Mouse (Mus musculus): ENCODE measurements around the gene Dip2a.

Gene Dip2a

DNA sequence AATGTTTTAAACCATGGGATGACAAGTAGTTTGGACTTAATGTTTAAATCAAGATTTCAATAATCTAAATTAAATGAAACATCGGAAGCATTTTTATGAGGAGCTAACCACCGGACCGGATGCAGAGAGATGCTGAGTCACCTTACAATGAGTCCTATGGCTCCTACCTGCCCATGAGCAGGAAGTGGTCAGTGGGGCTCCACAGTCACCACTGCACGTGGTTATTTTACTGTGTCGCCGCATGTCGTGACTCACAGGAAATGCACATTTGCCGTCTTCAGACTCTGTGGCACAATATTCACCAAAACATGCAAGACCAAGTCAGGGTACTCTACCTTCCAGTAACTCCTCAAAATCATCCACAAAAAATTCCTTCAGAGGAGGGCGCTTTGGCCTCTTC is 38.4 kb downstream of the Dip2a start:
- DNase-seq (ENCODE audit: low spot score in 2 of 2): no peak

DNA sequence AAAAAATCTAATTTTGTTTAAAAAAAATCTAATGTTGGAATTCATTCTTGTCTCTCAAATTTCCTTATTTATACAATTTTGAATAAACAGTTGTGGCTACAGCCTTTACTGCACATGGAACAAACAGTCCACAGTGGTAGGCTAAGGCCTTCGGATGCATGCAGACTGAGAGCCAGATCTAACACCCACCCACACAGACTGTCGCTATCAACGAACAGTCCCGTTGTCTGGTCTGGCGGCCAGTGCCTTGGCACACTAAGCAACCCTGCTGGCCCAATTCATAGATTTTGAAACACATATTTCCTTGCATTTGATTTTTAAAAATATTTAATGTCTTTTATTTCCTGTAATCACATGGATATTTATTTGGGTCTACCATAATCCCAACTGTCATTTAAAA is 45.0 kb downstream of the Dip2a start:
- DNase-seq (ENCODE audit: low spot score in 2 of 2): no peak

DNA sequence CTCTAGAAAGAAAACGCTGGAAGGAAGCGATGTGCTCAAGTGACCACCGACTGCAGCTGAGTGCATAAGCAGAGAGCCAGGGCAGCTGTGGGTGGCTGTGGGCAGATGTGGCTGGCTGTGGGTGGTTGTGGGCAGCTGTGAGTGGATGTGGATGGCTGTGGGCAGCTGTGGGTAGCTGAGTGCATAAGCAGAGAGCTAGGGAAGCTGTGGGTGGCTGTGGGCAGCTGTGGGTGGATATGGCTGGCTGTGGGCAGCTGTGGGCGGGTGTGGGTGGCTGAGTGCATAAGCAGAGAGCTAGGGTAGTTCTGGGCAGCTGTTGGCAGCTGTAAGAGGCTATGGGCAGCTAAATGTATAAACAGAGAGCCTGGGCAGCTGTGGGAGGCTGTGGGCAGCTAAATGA is 51.9 kb downstream of the Dip2a start:
- no peak for DNase-seq (ENCODE audit: low spot score in 2 of 2)

DNA sequence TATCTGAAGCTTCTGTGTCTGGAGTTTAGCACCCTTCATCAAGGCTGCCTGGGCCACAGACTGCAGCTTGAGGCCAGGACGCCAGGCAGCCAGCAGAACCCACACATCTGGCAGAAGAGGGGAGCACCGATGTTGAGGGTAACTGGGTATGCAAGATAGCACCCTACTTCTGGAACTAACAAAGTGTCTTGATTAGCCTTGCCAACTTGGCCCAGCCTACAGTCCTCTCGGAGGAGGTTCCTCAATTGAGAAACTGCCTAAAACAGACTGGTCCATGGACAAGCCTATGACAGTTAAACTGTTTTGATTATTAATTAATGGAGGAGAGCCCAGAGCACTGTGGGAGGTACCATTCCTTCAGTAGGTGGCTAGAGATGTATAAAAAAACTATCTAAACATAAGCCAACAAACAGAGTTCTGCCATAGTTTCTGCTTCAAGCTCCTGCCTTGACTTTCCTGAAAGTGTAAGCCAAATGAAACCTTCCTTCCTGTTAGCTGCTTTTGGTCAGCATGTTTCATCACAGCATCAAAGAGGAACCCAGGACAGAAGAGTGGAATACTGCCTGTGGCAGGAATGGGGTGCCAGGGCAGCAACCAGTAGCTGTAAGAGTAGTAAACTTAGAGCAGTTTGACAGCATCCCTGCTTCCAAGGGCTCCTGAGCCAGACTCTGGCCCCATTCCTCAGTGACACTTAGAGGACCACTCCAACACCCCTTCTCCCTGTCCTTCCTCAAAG is 55.0 kb downstream of the Dip2a start:
- no peak for DNase-seq (ENCODE audit: low spot score in 2 of 2)

DNA sequence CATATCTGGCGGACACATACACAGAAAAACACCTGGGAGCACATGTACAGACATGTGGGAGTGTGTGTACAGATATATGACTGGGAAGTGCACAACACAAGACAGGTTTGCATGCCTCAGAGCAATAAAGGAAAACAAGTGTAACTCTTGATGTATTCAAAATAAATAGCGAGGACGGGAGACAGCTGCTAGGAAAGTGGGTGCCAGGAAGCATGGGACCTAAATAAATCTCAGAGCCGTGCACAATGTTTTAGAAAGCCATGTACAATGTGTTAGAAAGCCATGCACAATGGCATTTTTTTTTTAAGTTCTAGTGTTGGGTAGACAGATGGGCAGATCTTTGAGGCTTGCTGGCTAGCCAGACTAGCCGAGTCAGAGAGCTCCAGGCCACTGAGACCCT is 56.0 kb downstream of the Dip2a start:
- no peak for DNase-seq (ENCODE audit: low spot score in 2 of 2)

DNA sequence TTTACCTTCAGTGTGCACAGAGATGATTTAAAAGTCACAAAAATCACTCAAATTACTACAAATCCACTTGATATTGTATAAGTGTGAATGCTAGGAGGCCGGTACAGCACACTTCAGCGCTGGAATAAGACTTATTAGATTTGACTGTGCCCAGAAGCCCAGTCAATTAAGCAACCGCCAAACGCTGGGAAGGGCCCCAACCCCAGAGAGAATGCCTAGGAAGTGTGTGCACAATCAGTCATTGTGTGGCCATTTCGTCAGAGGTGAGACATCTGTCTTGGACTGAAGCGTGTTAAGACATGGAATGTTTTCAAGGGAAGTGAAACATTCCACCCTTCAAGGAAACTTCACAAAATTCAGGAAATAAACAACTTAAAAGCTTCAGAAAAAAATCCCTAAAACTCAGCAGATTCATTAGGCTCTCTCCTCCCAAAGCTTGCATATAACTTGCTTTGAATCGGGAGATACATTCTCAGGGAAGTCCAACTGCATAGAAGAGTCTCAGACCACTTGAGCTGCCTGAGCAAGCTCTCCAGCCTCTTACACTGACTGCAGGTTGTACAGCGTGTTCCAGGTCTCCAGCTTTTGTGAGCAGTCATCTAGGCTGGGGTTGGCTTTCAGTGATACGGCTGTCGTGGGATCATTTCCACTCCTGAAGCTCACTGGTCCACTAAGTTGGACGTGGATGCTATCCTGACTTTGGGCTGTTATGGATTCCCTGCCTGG is 56.7 kb downstream of the Dip2a start:
- DNase-seq (ENCODE audit: low spot score in 2 of 2): no peak

DNA sequence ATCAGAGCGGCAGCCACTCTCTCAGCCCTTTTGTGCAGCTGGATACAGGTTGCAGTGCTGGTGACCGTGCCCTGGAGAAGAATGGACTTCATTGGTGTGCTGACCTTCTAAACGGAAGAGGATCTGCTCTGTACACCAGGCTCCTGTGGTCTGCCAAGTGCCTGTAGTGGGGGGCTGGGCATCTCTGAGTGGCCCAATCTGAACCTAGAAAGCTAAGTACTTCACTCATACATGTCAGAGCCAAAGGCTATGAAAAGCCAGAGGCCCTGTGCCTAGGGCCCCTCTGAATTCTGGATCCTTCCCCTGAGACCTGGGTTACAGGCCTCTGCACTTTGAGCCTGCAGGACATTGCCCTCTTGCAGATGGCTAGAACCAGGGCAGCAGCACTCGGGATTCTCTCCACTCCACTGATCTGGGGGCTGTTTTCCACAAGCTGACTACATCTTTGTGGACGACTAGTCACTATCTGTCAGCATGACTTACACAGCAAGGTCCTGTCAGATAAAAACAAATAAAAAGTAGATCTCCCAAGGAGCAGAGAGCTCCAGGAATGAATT is 66.5 kb downstream of the Dip2a start:
- DNase-seq (ENCODE audit: low spot score in 2 of 2): no peak

DNA sequence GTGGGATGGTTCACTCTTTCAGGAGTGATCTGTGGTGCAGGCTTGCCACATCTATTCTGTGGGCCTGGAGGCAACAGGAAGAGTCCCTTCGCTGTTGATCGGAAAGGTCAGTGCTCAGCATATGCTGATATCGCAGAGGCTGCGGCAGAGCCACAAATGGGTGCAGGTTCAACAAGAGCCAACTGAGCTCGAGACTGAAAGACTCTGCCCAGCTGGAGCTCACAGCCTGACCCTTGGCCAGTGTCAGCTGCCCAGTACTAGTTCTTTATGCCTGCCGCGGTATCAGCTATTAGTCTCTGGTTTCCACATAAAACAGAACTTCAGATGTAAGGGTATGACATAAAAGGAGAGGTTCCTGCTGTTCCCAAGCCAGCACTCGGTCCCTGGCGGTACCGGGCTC is 69.8 kb downstream of the Dip2a start:
- no peak for DNase-seq (ENCODE audit: low spot score in 2 of 2)

DNA sequence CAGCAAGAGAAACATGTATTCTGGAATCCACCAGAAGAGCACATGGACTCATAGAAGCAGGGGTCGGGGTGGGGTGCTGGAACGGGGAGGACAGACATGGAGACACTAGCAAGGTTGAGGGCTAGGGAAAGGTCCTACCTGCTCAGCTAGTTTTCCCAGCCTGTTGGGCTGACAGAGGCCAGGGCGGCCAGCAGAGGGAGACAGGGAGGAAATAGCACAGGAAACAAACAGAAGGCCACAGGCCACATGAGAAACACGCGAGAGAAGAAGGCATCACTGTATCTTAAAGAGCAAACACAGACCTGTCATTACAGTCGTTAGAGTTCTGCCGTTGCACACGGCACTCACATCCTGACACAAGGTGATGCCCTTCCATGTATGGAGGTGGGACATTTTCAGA is 73.9 kb downstream of the Dip2a start:
- peak in 1 of 2 experiments; percentile 25 for DNase-seq (ENCODE audit: low spot score in 2 of 2)

DNA sequence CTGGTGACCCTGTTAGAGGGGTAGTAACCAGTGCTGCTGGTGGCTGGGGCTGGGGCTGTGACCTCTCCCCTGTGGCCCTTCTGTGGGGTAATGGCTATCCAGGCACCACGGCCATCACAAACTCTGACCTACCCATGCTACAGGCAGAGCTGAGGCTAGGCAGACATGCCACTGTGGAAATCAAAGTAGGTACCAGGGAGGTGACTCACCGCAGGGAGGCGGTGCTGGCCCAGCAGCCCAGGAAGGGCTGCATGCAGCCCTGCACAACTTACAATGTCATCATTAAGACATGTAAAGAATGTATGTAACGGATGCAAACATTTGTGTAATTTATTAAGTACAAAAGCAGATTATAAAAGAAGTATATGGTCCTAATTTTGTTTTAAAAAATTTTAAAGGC is 82.7 kb downstream of the Dip2a start:
- no peak for DNase-seq (ENCODE audit: low spot score in 2 of 2)

DNA sequence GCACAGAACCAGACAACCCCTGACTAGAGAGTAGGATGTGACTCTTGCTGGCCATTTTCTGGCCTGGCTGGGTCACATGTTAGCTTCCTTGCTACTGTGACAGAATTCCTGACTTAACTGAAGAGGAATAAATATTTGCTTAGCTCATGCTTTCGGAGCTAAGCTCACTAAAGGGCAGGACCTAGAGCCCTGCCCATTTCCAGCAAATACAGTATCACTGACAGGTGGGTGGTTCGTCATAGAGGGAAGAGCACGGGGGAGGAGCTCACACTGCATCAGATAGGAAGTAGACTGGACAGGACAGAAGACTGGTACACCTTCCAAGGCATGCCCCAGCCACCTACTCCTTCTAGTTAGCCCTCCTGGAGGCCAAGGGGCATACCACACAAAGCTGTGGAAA is 83.6 kb downstream of the Dip2a start:
- no peak for DNase-seq (ENCODE audit: low spot score in 2 of 2)

DNA sequence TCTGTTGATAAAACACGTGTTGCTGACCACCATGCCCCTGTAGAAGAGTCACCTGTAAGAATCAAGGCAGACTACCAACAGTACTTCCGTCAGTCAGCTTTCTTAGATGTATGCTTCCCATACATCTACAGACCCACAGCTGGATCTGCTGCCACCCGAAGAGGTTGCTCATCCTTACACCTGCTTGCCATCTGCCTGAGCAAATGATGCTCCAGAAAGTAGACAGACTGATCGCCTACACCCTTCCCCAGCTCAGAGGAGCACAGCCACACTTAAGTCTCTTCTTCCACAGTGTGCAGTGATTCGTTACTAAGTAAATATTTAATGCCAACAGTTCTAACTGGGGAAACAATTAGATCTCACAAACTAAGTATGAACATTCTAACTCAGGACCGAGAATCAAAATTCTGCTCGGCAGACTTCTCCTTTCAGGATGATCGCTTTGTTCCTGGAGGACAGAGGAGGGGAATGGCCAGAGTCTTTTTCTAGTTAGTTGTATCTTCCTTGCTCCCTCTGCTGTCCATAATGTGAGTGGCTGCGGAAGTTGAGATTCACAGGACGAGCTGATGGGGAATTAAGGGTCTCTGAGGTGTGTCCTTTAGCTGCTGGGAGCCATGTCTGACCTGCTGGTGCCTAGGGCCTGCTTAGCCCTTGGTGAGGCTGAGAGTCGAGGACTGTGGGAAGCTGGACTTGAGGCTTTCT is 84.6 kb downstream of the Dip2a start:
- DNase-seq (ENCODE audit: low spot score in 2 of 2): no peak

DNA sequence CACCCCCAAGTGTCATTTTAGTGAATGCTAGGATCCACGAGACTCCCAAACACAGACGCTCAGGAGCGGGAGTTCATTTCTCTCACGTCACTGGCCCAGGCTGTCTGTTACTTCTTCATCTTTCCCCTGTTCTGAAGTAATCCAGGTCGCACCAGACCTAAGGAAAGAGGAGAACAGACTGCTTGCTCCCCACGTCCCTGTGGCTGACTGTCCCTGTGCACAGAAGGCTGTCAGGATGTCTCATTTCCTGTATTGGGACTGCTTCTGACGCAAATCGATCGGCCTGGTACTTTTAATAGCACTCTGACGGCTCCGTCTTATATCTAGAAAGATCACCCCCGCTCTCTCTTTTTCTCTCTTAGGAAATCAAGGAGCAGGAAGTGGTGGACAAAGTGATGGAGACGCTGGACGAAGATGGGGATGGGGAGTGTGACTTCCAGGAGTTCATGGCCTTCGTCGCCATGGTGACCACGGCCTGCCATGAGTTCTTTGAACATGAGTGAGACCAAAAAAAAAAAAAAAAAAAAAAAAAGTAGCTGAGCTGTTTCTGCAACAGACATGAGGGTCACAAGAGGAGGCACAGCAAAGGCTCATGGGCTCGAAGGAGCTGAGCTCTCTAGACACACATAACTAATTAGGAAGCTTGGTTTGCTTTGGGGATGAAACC is 85.4 kb downstream of the Dip2a start:
- no peak for DNase-seq (ENCODE audit: low spot score in 2 of 2)

DNA sequence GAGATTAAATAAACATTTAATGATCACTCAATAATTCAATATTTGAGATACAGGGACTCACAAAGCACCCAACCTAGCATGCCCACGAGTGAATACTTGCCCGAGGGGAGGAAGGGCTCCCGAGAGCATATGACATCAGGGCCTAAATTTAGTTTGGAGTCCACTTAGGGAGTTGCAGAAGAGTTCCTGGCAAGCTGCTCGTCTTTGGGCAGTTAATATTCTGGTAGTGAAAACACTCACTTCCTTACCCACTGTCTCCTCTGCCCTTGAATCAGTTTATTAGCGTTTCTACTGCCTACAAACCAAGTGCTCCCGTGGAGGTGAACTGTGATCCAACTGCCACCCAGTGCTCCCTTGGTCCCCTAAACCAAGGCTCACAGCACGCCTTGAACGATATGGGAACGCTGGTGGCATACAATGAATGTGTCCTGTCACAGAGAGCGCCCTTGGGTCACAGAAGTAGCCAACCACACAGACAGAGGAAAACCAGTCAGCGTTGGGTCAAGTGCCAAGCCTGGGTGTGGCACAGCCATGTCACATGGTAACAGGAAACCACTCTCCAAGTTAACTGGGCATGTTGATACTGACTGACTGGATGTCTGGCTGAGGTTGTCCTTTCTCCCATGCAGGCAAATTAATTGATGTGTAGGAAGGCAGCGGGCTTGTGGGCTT is 87.2 kb downstream of the Dip2a start:
- DNase-seq (ENCODE audit: low spot score in 2 of 2): no peak

DNA sequence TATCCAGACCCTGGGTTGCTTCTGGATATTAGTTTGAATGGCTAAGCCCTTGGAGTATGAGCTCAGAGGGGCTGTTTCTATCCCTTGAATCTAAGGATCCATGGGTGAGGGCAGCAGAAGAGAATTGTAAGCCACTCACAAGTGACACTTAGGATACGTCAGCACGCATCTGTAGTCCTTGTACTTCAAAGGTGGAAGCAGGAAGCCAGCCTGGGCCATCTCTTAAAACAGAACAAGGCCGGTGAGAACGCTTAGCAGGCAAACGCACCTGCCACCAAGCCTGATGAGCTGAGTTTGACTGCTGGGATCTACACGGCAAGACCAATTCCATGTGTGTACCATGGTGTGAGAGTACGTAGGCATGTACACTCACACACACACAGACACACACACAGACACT is 87.9 kb downstream of the Dip2a start:
- no peak for DNase-seq (ENCODE audit: low spot score in 2 of 2)

DNA sequence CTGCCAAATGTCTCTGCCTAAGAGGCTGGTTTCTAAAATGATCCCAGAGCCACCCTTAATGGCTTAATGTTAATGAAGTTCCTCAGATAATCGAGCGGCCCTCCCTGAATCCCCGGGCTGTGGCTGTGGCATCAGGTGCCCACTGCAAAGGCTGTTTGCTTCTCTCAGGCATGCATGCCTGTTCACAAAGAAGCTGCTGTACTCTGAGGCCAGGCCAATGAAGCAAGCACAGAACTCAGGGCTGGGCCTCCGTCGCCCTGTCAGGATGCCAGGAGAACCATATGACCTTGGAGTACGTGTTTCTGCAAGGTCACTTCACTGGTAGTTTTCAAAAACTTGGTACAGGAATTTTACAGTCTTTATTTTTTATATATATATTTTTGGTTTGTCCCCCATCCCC is 89.5 kb downstream of the Dip2a start:
- no peak for DNase-seq (ENCODE audit: low spot score in 2 of 2)

DNA sequence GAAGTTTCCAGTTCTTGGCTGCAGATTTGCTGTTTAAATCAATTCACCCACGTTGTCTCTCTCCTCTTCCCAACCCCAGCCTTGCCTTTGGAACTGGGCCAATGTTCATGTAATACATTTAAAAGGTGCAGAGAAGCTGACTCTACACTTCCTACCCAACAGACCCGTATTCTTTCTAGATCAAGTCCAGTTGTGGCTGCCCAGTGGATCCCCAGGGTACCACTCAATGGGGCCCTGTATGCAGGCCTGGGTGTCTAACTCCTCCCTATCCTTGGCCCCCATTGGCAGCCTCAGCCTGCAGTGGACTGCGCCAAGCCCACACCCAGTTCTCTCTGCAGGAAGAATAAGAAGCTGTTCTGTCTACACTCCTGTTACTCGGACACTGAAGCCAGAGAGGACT is 91.6 kb downstream of the Dip2a start, which contains the start of gene S100b:
Gene S100b, plus strand, starts transcription at position 318 of the 400 bp plus-strand sequence.
- no peak for DNase-seq (ENCODE audit: low spot score in 2 of 2)

DNA sequence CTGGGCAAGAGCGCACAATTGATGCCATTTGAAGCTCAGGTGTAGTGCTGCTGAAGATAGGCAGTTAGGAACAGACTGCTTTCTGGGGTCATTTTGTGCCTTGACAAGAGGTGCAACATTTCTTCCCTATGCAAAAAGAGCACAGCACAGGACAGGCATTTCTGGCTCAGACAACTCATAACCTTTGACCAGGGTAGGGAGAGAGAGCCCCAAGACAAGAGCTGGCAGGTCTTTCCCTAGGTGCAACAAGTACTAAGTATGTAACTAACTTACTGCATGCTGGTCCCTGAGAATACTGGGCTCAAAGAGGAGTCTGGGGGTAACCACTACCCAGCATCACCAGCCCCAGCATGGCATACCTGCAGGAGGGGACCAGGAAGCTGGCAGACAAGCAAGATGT is 92.0 kb downstream of the Dip2a start:
- DNase-seq (ENCODE audit: low spot score in 2 of 2): no peak

DNA sequence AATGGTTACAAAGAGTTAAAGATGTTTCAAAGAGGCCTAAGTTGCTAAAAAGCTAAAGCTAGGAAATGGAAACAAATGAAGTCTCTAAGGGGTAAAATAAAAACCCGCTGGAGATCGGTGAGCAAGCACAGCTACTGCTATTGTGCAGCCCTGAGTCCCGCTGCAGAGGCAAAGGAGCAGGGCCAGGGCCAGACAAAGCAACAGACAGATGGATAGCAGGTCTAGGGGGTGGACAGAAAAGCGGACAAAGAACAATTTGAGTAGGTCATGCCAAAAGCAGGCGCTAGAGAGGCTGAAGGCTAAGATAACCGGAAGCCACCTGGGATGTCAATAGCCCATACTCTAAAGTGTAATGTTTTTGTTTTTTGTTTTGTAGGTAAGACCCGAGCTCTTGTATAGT is 94.2 kb downstream of the Dip2a start:
- DNase-seq (ENCODE audit: low spot score in 2 of 2): no peak

DNA sequence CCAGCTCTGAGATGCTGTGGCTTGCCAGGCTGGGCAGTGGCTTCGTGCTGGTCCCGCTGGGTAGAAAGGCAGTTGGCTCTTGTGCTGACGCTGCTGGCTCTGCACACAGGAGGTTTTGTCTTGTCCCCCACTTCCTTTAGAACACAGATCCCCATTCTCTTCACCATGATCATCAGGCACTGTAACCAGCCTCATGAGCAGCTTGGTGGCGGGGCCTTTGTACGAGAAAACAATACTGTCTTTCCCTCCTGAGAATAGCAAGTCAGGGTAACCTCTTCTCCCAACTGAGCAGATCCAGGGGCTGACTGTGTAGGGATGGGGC is 96.5 kb downstream of the Dip2a start:
- no peak for DNase-seq (ENCODE audit: low spot score in 2 of 2)

DNA sequence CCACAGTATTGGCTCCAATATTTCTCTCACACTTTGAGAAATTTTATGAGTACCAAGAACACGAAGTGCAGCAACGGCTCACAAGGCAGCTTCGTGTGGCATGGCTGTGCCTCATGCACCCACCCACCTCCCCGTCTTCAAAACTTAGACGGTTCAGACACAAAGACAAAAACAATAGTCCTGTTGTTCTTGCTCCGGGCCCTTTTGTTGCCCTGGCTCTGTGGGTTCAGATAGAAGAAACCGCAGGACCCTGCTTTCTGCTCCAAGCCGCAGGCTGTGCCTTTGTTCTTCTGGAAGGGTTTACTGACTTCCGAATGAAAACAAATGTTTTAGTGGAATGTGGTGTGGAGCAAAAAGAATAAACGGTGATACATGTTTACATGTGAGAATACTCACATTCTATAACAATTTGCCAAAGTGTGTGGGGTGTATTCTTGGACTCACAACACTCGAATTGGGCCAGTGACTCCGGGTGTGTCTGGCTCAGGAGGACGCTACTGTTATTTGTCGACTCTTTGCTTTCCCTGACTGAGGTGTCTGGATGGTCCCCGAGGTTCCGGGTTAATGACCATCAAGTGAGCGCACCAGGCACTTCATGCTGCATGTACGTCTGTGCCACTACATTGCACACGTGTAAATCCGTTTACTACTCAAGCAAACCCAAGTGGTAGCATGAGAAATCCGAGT is 97.0 kb downstream of the Dip2a start:
- no peak for DNase-seq (ENCODE audit: low spot score in 2 of 2)

Data from spleen, postnatal 14 days (tissue).